Mouse (Mus musculus): ENCODE results near the gene Tlk2.

The Tlk2 gene

GRCm38 (mm10) chr11:105313633-105314014, 135.0 kb downstream of the Tlk2 start:
- no peak for DNase-seq (ENCODE audit: low read depth, low spot score)

- DNase-seq (ENCODE audit: low read depth, low spot score), result no peak
Measured at GRCm38 (mm10) chr11:105315296-105315695, 136.7 kb downstream of the Tlk2 start.

- DNase-seq (ENCODE audit: low read depth, low spot score), result no peak
Measured at GRCm38 (mm10) chr11:105316121-105316520, 137.5 kb downstream of the Tlk2 start.

- no peak for DNase-seq (ENCODE audit: low read depth, low spot score)
Measured at GRCm38 (mm10) chr11:105317769-105318168, 139.2 kb downstream of the Tlk2 start.

- no peak for DNase-seq (ENCODE audit: low read depth, low spot score)
Measured at GRCm38 (mm10) chr11:105321090-105321489, 142.5 kb downstream of the Tlk2 start.

GRCm38 (mm10) chr11:105323530-105323929, 144.9 kb downstream of the Tlk2 start:
- DNase-seq (ENCODE audit: low read depth, low spot score), result no peak

GRCm38 (mm10) chr11:105327101-105327500, 148.5 kb downstream of the Tlk2 start:
- no peak for DNase-seq (ENCODE audit: low read depth, low spot score)

GRCm38 (mm10) chr11:105329962-105330361, 151.4 kb downstream of the Tlk2 start:
- DNase-seq (ENCODE audit: low read depth, low spot score), result no peak

GRCm38 (mm10) chr11:105331129-105331528, 152.5 kb downstream of the Tlk2 start:
- DNase-seq (ENCODE audit: low read depth, low spot score), result no peak

- peak; percentile 47 for DNase-seq (ENCODE audit: low read depth, low spot score)
Measured at GRCm38 (mm10) chr11:105331732-105332131, 153.1 kb downstream of the Tlk2 start.

- DNase-seq (ENCODE audit: low read depth, low spot score), result peak; percentile 56
Measured at GRCm38 (mm10) chr11:105332468-105332867, 153.9 kb downstream of the Tlk2 start.

All from R1 (cell line).